Mouse (Mus musculus) intestine, embryonic 14.5 days (tissue): Measurements from ENCODE around the gene Cpa4. TPM values are rescaled to one million over a fixed set of nuclear protein-coding genes. Genes with fewer than 3 reads are reported as not detected.

Experiments used
- ATAC-seq: fragments of 200-750 bp; cut with Nextera tagmentation; replicated peaks from 2 replicates; pipeline ENCODE4 v1.8.0; 2017; ENCODE audit warnings: low read depth, moderate number of reproducible peaks, moderate TSS enrichment, moderate library complexity; ENCODE audit not compliant: low FRiP score, low TSS enrichment
- DNase-seq: peaks from one replicate; pipeline ENCODE4 v3.0.0-alpha.2; 2018; ENCODE audit warnings: low spot score
- H3K27ac ChIP-seq: fragments of 300-500 bp; sonication (generic); 2 replicates; pipeline ENCODE4 v1.5.1; 2014; ENCODE audit warnings: low read depth, mild to moderate bottlenecking, control low read depth
- H3K27me3 ChIP-seq: fragments of 300-500 bp; sonication (generic); replicated peaks from 2 replicates; pipeline ENCODE4 v1.6.1; 2014; ENCODE audit warnings: low read length, control low read depth; ENCODE audit not compliant: control insufficient read depth, insufficient read depth
- H3K36me3 ChIP-seq: fragments of 300-500 bp; sonication (generic); 2 replicates; pipeline ENCODE4 v1.6.1; 2014; ENCODE audit warnings: low read length, control low read depth; ENCODE audit not compliant: control insufficient read depth, insufficient read depth
- H3K4me1 ChIP-seq: fragments of 300-500 bp; sonication (generic); replicated peaks from 2 replicates; pipeline ENCODE4 v1.6.1; 2014; ENCODE audit warnings: low read length, control low read depth, mixed read lengths; ENCODE audit not compliant: control insufficient read depth, insufficient read depth
- H3K4me2 ChIP-seq: fragments of 300-500 bp; sonication (generic); 2 replicates; pipeline ENCODE4 v1.6.1; 2014; ENCODE audit warnings: low read length
- H3K4me3 ChIP-seq: fragments of 300-500 bp; sonication (generic); 2 replicates; pipeline ENCODE4 v1.5.1; 2014; ENCODE audit warnings: low read depth, low read length, control low read depth, mixed read lengths
- H3K9ac ChIP-seq: fragments of 300-500 bp; sonication (generic); 2 replicates; pipeline ENCODE4 v1.6.1; 2014; ENCODE audit warnings: mild to moderate bottlenecking, low read length
- H3K9me3 ChIP-seq: fragments of 300-500 bp; sonication (generic); 2 replicates; pipeline ENCODE4 v1.6.1; 2016; ENCODE audit warnings: low read length, control low read depth; ENCODE audit not compliant: control insufficient read depth
- WGBS: fragments of 180-500 bp; shearing (Covaris S2); extraction: QIAGEN DNeasy Blood & Tissue Kit; methylation state at CpG from one replicate; pipeline ENCODE4 v1.1.7; 2014; 5-methylcytosine and 5-hydroxymethylcytosine counted together
- polyA plus RNA-seq: library from polyadenylated mRNA; unstranded; fragments of >200 nt; fragmentation: Nextera tagmentation; extraction: Ambion mirVana; gene quantifications from 2 replicates; pipeline ENCODE4 v1.2.1, GENCODE M21; 2014

Gene Cpa4
- polyA plus RNA-seq, 1 experiment from 2014 or later, result 0.93 TPM

- Histone ChIP-seq H3K27me3 (no peaks in the 10 kb centered on the region), H3K36me3 (no peaks in the 10 kb centered on the region), H3K27ac (no peak overlapping the region), H3K4me2 (no peak overlapping the region), H3K9ac (no peak overlapping the region), H3K4me3 (no peak overlapping the region), H3K4me1 (peaks cover 14% of the 10 kb centered on the region), H3K9me3 (no peaks in the 10 kb centered on the region)
- no peak for ATAC-seq
- no peak for DNase-seq
- WGBS, result 87% methylated on average over 1 of the region's 1 CpGs
These were observed 6.8 kb downstream of the Cpa4 start for GRCm38 (mm10) chr6:30574945-30575344.

- Histone ChIP-seq H3K27me3 (no peaks in the 10 kb centered on the region), H3K4me2 (no peak overlapping the region), H3K9ac (no peak overlapping the region), H3K4me3 (no peak overlapping the region), H3K4me1 (peaks cover 21% of the 10 kb centered on the region), H3K27ac (peak overlapping the region; percentile 8; the same call in 1 of the 2 replicates), H3K36me3 (no peaks in the 10 kb centered on the region), H3K9me3 (no peaks in the 10 kb centered on the region)
- ATAC-seq (no peak), DNase-seq (no peak)
- WGBS, result 64% methylated on average over 17 of the region's 17 CpGs
These were observed 8.5 kb downstream of the Cpa4 start for GRCm38 (mm10) chr6:30576477-30577203.

GRCm38 (mm10) chr6:30579961-30580840, 12.0 kb downstream of the Cpa4 start:
- H3K36me3 ChIP-seq, result no peaks in the 10 kb centered on the region
- H3K9me3 ChIP-seq, result no peaks in the 10 kb centered on the region
- no peaks in the 10 kb centered on the region for H3K27me3 ChIP-seq
- H3K9ac ChIP-seq, result no peak overlapping the region
- no peak for ATAC-seq
- no peak overlapping the region for H3K4me3 ChIP-seq
- 57% methylated on average over 17 of the region's 17 CpGs for WGBS
- H3K4me1 ChIP-seq, result peaks cover 12% of the 10 kb centered on the region
- 0 out of 2 replicates have a peak overlapping the region, but pooled peaks have one; percentile 2 for H3K27ac ChIP-seq
- DNase-seq, result no peak
- H3K4me2 ChIP-seq, result no peak overlapping the region

GRCm38 (mm10) chr6:30580841-30581176, 12.6 kb downstream of the Cpa4 start:
- no peak for DNase-seq
- H3K9me3 ChIP-seq, result no peaks in the 10 kb centered on the region
- WGBS, result 56% methylated on average over 8 of the region's 8 CpGs
- no peak overlapping the region for H3K4me3 ChIP-seq
- H3K27me3 ChIP-seq, result no peaks in the 10 kb centered on the region
- 0 out of 2 replicates have a peak overlapping the region, but pooled peaks have one; percentile 2 for H3K27ac ChIP-seq
- no peak for ATAC-seq
- no peak overlapping the region for H3K4me2 ChIP-seq
- H3K4me1 ChIP-seq, result peaks cover 12% of the 10 kb centered on the region
- no peak overlapping the region for H3K9ac ChIP-seq
- no peaks in the 10 kb centered on the region for H3K36me3 ChIP-seq

- Histone ChIP-seq H3K36me3 (no peaks in the 10 kb centered on the region), H3K27me3 (no peaks in the 10 kb centered on the region), H3K4me2 (no peak overlapping the region), H3K27ac (peak overlapping the region; percentile 47; the same call in 1 of the 2 replicates), H3K9ac (no peak overlapping the region), H3K4me3 (no peak overlapping the region), H3K4me1 (no peaks in the 10 kb centered on the region), H3K9me3 (no peaks in the 10 kb centered on the region)
- WGBS, result 69% methylated on average over 7 of the region's 7 CpGs
- ATAC-seq (no peak), DNase-seq (no peak)
These were observed 18.8 kb downstream of the Cpa4 start for GRCm38 (mm10) chr6:30586886-30587442.

GRCm38 (mm10) chr6:30589819-30590218, 21.6 kb downstream of the Cpa4 start:
- no peaks in the 10 kb centered on the region for H3K4me1 ChIP-seq
- WGBS, result 24% methylated on average over 2 of the region's 2 CpGs
- no peak overlapping the region for H3K4me2 ChIP-seq
- no peaks in the 10 kb centered on the region for H3K27me3 ChIP-seq
- H3K36me3 ChIP-seq, result no peaks in the 10 kb centered on the region
- ATAC-seq (no peak), DNase-seq (no peak)
- no peaks in the 10 kb centered on the region for H3K9me3 ChIP-seq
- 0 out of 2 replicates have a peak overlapping the region, but pooled peaks have one; percentile 33 for H3K27ac ChIP-seq
- no peak overlapping the region for H3K4me3 ChIP-seq
- no peak overlapping the region for H3K9ac ChIP-seq

- 35% methylated on average over 5 of the region's 5 CpGs for WGBS
These were observed 23.8 kb downstream of the Cpa4 start for GRCm38 (mm10) chr6:30591851-30592404.

GRCm38 (mm10) chr6:30592417-30592974, 24.3 kb downstream of the Cpa4 start:
- Histone ChIP-seq H3K4me2 (no peak overlapping the region), H3K4me1 (no peaks in the 10 kb centered on the region), H3K9me3 (no peaks in the 10 kb centered on the region), H3K9ac (no peak overlapping the region), H3K4me3 (no peak overlapping the region), H3K36me3 (no peaks in the 10 kb centered on the region), H3K27me3 (no peaks in the 10 kb centered on the region), H3K27ac (peak overlapping the region; percentile 33; the same call in 1 of the 2 replicates)
- no peak for DNase-seq
- 64% methylated on average over 10 of the region's 10 CpGs for WGBS
- ATAC-seq, result no peak

More at GRCm38 (mm10) chr6:30591851-30592404, 23.8 kb downstream of the Cpa4 start:
- Histone ChIP-seq H3K27me3 (no peaks in the 10 kb centered on the region), H3K4me1 (no peaks in the 10 kb centered on the region), H3K36me3 (no peaks in the 10 kb centered on the region), H3K9ac (no peak overlapping the region), H3K9me3 (no peaks in the 10 kb centered on the region), H3K27ac (peak overlapping the region; percentile 33; the same call in 1 of the 2 replicates), H3K4me3 (no peak overlapping the region), H3K4me2 (no peak overlapping the region)
- ATAC-seq (no peak), DNase-seq (no peak)
